Mouse (Mus musculus) neural tube, embryonic 14.5 days (tissue): ENCODE measurements around the gene Olfr878. TPM values are rescaled to one million over a fixed set of nuclear protein-coding genes. Genes with fewer than 3 reads are reported as not detected.

ENCODE experiments used
- ATAC-seq: fragments of 200-750 bp; cut with Nextera tagmentation; 2 replicates; pipeline ENCODE4 v1.8.0; 2017; ENCODE audit warnings: low read depth, mild to moderate bottlenecking, moderate TSS enrichment, moderate library complexity
- H3K27ac ChIP-seq: fragments of 300-500 bp; sonication (generic); 2 replicates; pipeline ENCODE4 v1.5.1; 2014; ENCODE audit warnings: low read depth, mild to moderate bottlenecking, control low read depth, low read length, moderate library complexity, mixed read lengths
- H3K27me3 ChIP-seq: fragments of 300-500 bp; sonication (generic); 2 replicates; pipeline ENCODE4 v1.6.1; 2014; ENCODE audit warnings: low read length; ENCODE audit not compliant: control insufficient read depth, insufficient read depth
- H3K36me3 ChIP-seq: fragments of 300-500 bp; sonication (generic); 2 replicates; pipeline ENCODE4 v1.6.1; 2014; ENCODE audit warnings: low read length, mixed read lengths; ENCODE audit not compliant: control insufficient read depth, insufficient read depth
- H3K4me1 ChIP-seq: fragments of 300-500 bp; sonication (generic); 2 replicates; pipeline ENCODE4 v1.6.1; 2014; ENCODE audit warnings: low read length; ENCODE audit not compliant: control insufficient read depth, insufficient read depth
- H3K4me2 ChIP-seq: fragments of 300-500 bp; sonication (generic); 2 replicates; pipeline ENCODE4 v1.6.1; 2014; ENCODE audit warnings: mild to moderate bottlenecking, low read depth, low read length, control low read depth
- H3K4me3 ChIP-seq: fragments of 300-500 bp; sonication (generic); 2 replicates; pipeline ENCODE4 v1.5.1; 2014; ENCODE audit warnings: low read depth, low read length, control low read depth, mixed read lengths
- H3K9ac ChIP-seq: fragments of 300-500 bp; sonication (generic); replicated peaks from 2 replicates; pipeline ENCODE4 v1.6.1; 2014; ENCODE audit warnings: low read depth, mild to moderate bottlenecking, control low read depth, low read length, mixed read lengths
- H3K9me3 ChIP-seq: fragments of 300-500 bp; sonication (generic); 2 replicates; pipeline ENCODE4 v1.6.1; 2016; ENCODE audit warnings: low read length; ENCODE audit not compliant: control insufficient read depth
- WGBS: fragments of 180-500 bp; shearing (Covaris S2); extraction: QIAGEN DNeasy Blood & Tissue Kit; methylation state at CpG from one replicate; pipeline ENCODE4 v1.1.7; 2014; 5-methylcytosine and 5-hydroxymethylcytosine counted together
- polyA plus RNA-seq: library from polyadenylated mRNA; unstranded; fragments of >200 nt; fragmentation: Nextera tagmentation; extraction: Ambion mirVana; gene quantifications from 2 replicates; pipeline ENCODE4 v1.2.1, GENCODE M21; 2014

Gene Olfr878
- polyA plus RNA-seq, 1 experiment from 2014 or later, result not detected

- Histone ChIP-seq H3K27me3 (no peaks in the 10 kb centered on the region), H3K27ac (no peak overlapping the region), H3K9ac (no peak overlapping the region), H3K36me3 (no peaks in the 10 kb centered on the region), H3K4me2 (no peak overlapping the region), H3K4me1 (no peaks in the 10 kb centered on the region), H3K4me3 (no peak overlapping the region), H3K9me3 (no peaks in the 10 kb centered on the region)
- WGBS, result 62% methylated on average over 2 of the region's 2 CpGs
- ATAC-seq, result no peak
Observed at GRCm38 (mm10) chr9:37925445-37925844, 7.8 kb downstream of the Olfr878 start.

GRCm38 (mm10) chr9:37926019-37927013, 8.7 kb downstream of the Olfr878 start:
- H3K9ac ChIP-seq, result no peak overlapping the region
- no peak overlapping the region for H3K4me3 ChIP-seq
- no peak overlapping the region for H3K27ac ChIP-seq
- no peaks in the 10 kb centered on the region for H3K36me3 ChIP-seq
- H3K27me3 ChIP-seq, result no peaks in the 10 kb centered on the region
- ATAC-seq, result no peak
- 79% methylated on average over 3 of the region's 3 CpGs for WGBS
- H3K4me2 ChIP-seq, result no peak overlapping the region
- H3K4me1 ChIP-seq, result no peaks in the 10 kb centered on the region
- no peaks in the 10 kb centered on the region for H3K9me3 ChIP-seq

DNA sequence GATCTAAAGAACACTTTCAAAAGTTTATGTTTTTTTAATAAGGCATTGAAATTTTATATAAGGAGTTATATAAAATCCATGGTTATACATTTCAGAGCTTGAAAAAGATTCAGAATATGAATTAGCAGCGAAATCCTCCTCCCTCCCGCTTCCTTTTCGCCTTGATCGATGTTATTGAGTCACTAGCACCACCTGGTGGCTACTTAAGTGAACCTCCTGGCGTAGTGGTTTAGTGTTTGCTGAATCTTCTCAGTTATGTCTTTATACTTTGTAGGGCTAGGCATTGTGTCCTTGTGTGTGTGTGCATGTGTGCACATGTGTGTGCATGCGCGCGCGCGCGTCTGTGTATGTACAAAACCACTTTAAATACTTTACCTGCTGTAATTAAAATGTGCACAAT, 14.9 kb downstream of the Olfr878 start:
- no peak overlapping the region for H3K9ac ChIP-seq
- H3K4me2 ChIP-seq, result no peak overlapping the region
- H3K9me3 ChIP-seq, result no peaks in the 10 kb centered on the region
- no peak overlapping the region for H3K4me3 ChIP-seq
- ATAC-seq, result peak; percentile 87
- H3K27ac ChIP-seq, result no peak overlapping the region
- H3K27me3 ChIP-seq, result no peaks in the 10 kb centered on the region
- H3K36me3 ChIP-seq, result no peaks in the 10 kb centered on the region
- 8% methylated on average over 11 of the region's 11 CpGs for WGBS
- H3K4me1 ChIP-seq, result no peaks in the 10 kb centered on the region

- Histone ChIP-seq H3K27me3 (no peaks in the 10 kb centered on the region), H3K27ac (no peak overlapping the region), H3K4me1 (no peaks in the 10 kb centered on the region), H3K9ac (no peak overlapping the region), H3K4me2 (no peak overlapping the region), H3K4me3 (no peak overlapping the region), H3K9me3 (no peaks in the 10 kb centered on the region), H3K36me3 (no peaks in the 10 kb centered on the region)
- ATAC-seq, result no peak
Observed at GRCm38 (mm10) chr9:37934146-37934545, 16.5 kb downstream of the Olfr878 start.

- Histone ChIP-seq H3K9me3 (no peaks in the 10 kb centered on the region), H3K4me1 (no peaks in the 10 kb centered on the region), H3K9ac (no peak overlapping the region), H3K27me3 (no peaks in the 10 kb centered on the region), H3K4me2 (no peak overlapping the region), H3K27ac (no peak overlapping the region), H3K36me3 (no peaks in the 10 kb centered on the region), H3K4me3 (no peak overlapping the region)
- ATAC-seq, result no peak
- WGBS, result 96% methylated on average over 2 of the region's 2 CpGs
Observed at GRCm38 (mm10) chr9:37941167-37941566, 23.5 kb downstream of the Olfr878 start.

Other genes with a start within 250 kb of the Olfr878 start
- gene Panx3, start 248.6 kb upstream of the Olfr878 start, polyA plus RNA-seq, result not detected in 2 replicates
- gene Olfr160, start 201.6 kb upstream of the Olfr878 start, polyA plus RNA-seq, result not detected in 2 replicates
- not detected in 2 replicates for gene Olfr874, start 172.7 kb upstream of the Olfr878 start, polyA plus RNA-seq
- gene Olfr875, start 146.0 kb upstream of the Olfr878 start, polyA plus RNA-seq, result not detected in 2 replicates
- not detected in 2 replicates for gene Olfr876, start 114.8 kb upstream of the Olfr878 start, polyA plus RNA-seq
- gene Olfr877, start 63.6 kb upstream of the Olfr878 start, polyA plus RNA-seq, result not detected in 2 replicates
- not detected in 2 replicates for gene Olfr145, start 21.1 kb upstream of the Olfr878 start, polyA plus RNA-seq
- not detected in 2 replicates for gene Olfr881, start 74.0 kb downstream of the Olfr878 start, polyA plus RNA-seq
- gene Olfr883, start 108.0 kb downstream of the Olfr878 start, polyA plus RNA-seq, result not detected in 2 replicates
- not detected in 2 replicates for gene Olfr884, start 128.7 kb downstream of the Olfr878 start, polyA plus RNA-seq
- not detected in 2 replicates for gene Olfr885, start 143.5 kb downstream of the Olfr878 start, polyA plus RNA-seq
- not detected in 2 replicates for gene Olfr887, start 166.2 kb downstream of the Olfr878 start, polyA plus RNA-seq
- not detected in 2 replicates for gene Olfr888, start 190.3 kb downstream of the Olfr878 start, polyA plus RNA-seq
- gene Olfr889, start 197.4 kb downstream of the Olfr878 start, polyA plus RNA-seq, result 0.04 TPM in 1 of 2 replicates, not detected in the other
- not detected in 2 replicates for gene Olfr890, start 224.7 kb downstream of the Olfr878 start, polyA plus RNA-seq